Mouse (Mus musculus) heart, embryonic 14.5 days (tissue): Measurements from ENCODE around the gene Mroh9. TPM values are rescaled to one million over a fixed set of nuclear protein-coding genes. Genes with fewer than 3 reads are reported as not detected.

Experiments
- polyA plus RNA-seq: library from polyadenylated mRNA; unstranded; fragments of >200 nt; fragmentation: Nextera tagmentation; extraction: Ambion mirVana; gene quantifications from 2 replicates; pipeline ENCODE4 v1.2.1, GENCODE M21; 2014

Mroh9 gene
- polyA plus RNA-seq, 1 experiment from 2014 or later: not detected

Other genes starting within 250 kb of the Mroh9 start
- gene Fmo1, start 219.1 kb downstream of the Mroh9 start, polyA plus RNA-seq: 4.1 and 4.9 TPM in 2 replicates
- 8.3 and 8.9 TPM in 2 replicates for gene Fmo2, start 186.9 kb downstream of the Mroh9 start, polyA plus RNA-seq
- gene Fmo6, start 148.2 kb downstream of the Mroh9 start, polyA plus RNA-seq: not detected in 2 replicates
- gene Fmo3, start 101.1 kb downstream of the Mroh9 start, polyA plus RNA-seq: not detected in 2 replicates
- gene Prrx1, start 228.0 kb upstream of the Mroh9 start, polyA plus RNA-seq: 8.9 and 9.0 TPM in 2 replicates